Mouse (Mus musculus): Measurements from ENCODE around the gene Ccdc9. TPM values are rescaled to one million over a fixed set of nuclear protein-coding genes. Genes with fewer than 3 reads are reported as not detected.

Gene Ccdc9
- 14.2 and 24.9 TPM in 2 replicates for polyA plus RNA-seq (2012; rRNA removed)

- Histone ChIP-seq H3K4me1 (ENCODE audit: control insufficient read depth, insufficient read depth, insufficient read length, low read length) (no peaks in the 10 kb centered on the region), H3K27me3 (ENCODE audit: control insufficient read depth, insufficient read depth, low read length) (no peaks in the 10 kb centered on the region), H3K4me3 (ENCODE audit: low read depth, low read length) (peak within 1 kb of the TSS; percentile 76), H3K36me3 (ENCODE audit: control insufficient read depth, insufficient read depth, low read length) (peaks cover 28% of the 10 kb centered on the region), H3K27ac (ENCODE audit: insufficient read depth, low read depth, low read length) (peak within 1 kb of the TSS; percentile 56)
- TF ChIP-seq POLR2A (IDR thresholded peaks at IDR 0.05; ENCODE audit: low read depth, low read length), result no peak; the same call in none of the 2 replicates
- no peak for TF ChIP-seq CTCF (IDR thresholded peaks at IDR 0.05; ENCODE audit: extremely low read depth, insufficient read length, insufficient replicate concordance, low read depth, low read length)
- WGBS, result 2% methylated on average over 70 of the region's 70 CpGs
Observed at GRCm38 (mm10) chr7:16286026-16286961, at the start of gene Ccdc9. Gene Ccdc9, minus strand, starts transcription at chr7:16286795.

- 80% methylated on average over 3 of the region's 3 CpGs for WGBS
- Histone ChIP-seq H3K27me3 (ENCODE audit: control insufficient read depth, insufficient read depth, low read length) (no peaks in the 10 kb centered on the region), H3K36me3 (ENCODE audit: control insufficient read depth, insufficient read depth, low read length) (peaks cover 22% of the 10 kb centered on the region), H3K27ac (ENCODE audit: insufficient read depth, low read depth, low read length) (no peak overlapping the region), H3K4me3 (ENCODE audit: low read depth, low read length) (no peak overlapping the region), H3K4me1 (ENCODE audit: control insufficient read depth, insufficient read depth, insufficient read length, low read length) (peaks cover 3% of the 10 kb centered on the region; the same call in 1 of the 2 replicates)
- TF ChIP-seq CTCF (IDR thresholded peaks at IDR 0.05; ENCODE audit: extremely low read depth, insufficient read length, insufficient replicate concordance, low read depth, low read length), result no peak
- no peak for TF ChIP-seq POLR2A (IDR thresholded peaks at IDR 0.05; ENCODE audit: low read depth, low read length)
Observed at GRCm38 (mm10) chr7:16329146-16329545, 42.6 kb upstream of the Ccdc9 start.

GRCm38 (mm10) chr7:16326607-16326971 is 40.0 kb upstream of the Ccdc9 start:
- Histone ChIP-seq H3K4me3 (ENCODE audit: low read depth, low read length) (no peak overlapping the region), H3K27me3 (ENCODE audit: control insufficient read depth, insufficient read depth, low read length) (no peaks in the 10 kb centered on the region), H3K27ac (ENCODE audit: insufficient read depth, low read depth, low read length) (no peak overlapping the region), H3K4me1 (ENCODE audit: control insufficient read depth, insufficient read depth, insufficient read length, low read length) (peaks cover 5% of the 10 kb centered on the region; the same call in 1 of the 2 replicates), H3K36me3 (ENCODE audit: control insufficient read depth, insufficient read depth, low read length) (peaks cover 16% of the 10 kb centered on the region)
- TF ChIP-seq POLR2A (IDR thresholded peaks at IDR 0.05; ENCODE audit: low read depth, low read length), result no peak
- TF ChIP-seq CTCF (IDR thresholded peaks at IDR 0.05; ENCODE audit: extremely low read depth, insufficient read length, insufficient replicate concordance, low read depth, low read length), result no peak
- WGBS, result 97% methylated on average over 2 of the region's 2 CpGs

GRCm38 (mm10) chr7:16325920-16326606 is 39.5 kb upstream of the Ccdc9 start:
- H3K4me1 ChIP-seq (ENCODE audit: control insufficient read depth, insufficient read depth, insufficient read length, low read length), result peaks cover 10% of the 10 kb centered on the region; the same call in 1 of the 2 replicates
- 15% methylated on average over 8 of the region's 8 CpGs for WGBS
- no peak overlapping the region for H3K4me3 ChIP-seq (ENCODE audit: low read depth, low read length)
- H3K27ac ChIP-seq (ENCODE audit: insufficient read depth, low read depth, low read length), result no peak overlapping the region
- H3K27me3 ChIP-seq (ENCODE audit: control insufficient read depth, insufficient read depth, low read length), result no peaks in the 10 kb centered on the region
- peaks cover 16% of the 10 kb centered on the region for H3K36me3 ChIP-seq (ENCODE audit: control insufficient read depth, insufficient read depth, low read length)
- TF ChIP-seq CTCF (IDR thresholded peaks at IDR 0.05; ENCODE audit: extremely low read depth, insufficient read length, insufficient replicate concordance, low read depth, low read length), result peak; percentile 73; the same call in 1 of the 2 replicates
- TF ChIP-seq POLR2A (IDR thresholded peaks at IDR 0.05; ENCODE audit: low read depth, low read length), result no peak; the same call in 1 of the 2 replicates

GRCm38 (mm10) chr7:16324661-16325060 is 38.1 kb upstream of the Ccdc9 start:
- no peak for TF ChIP-seq CTCF (IDR thresholded peaks at IDR 0.05; ENCODE audit: extremely low read depth, insufficient read length, insufficient replicate concordance, low read depth, low read length)
- TF ChIP-seq POLR2A (IDR thresholded peaks at IDR 0.05; ENCODE audit: low read depth, low read length), result no peak
- Histone ChIP-seq H3K4me1 (ENCODE audit: control insufficient read depth, insufficient read depth, insufficient read length, low read length) (peaks cover 10% of the 10 kb centered on the region; the same call in 1 of the 2 replicates), H3K27me3 (ENCODE audit: control insufficient read depth, insufficient read depth, low read length) (no peaks in the 10 kb centered on the region), H3K36me3 (ENCODE audit: control insufficient read depth, insufficient read depth, low read length) (peaks cover 9% of the 10 kb centered on the region), H3K4me3 (ENCODE audit: low read depth, low read length) (no peak overlapping the region), H3K27ac (ENCODE audit: insufficient read depth, low read depth, low read length) (no peak overlapping the region)
- 88% methylated on average over 7 of the region's 7 CpGs for WGBS

- WGBS, result 70% methylated on average over 6 of the region's 6 CpGs
- H3K27ac ChIP-seq (ENCODE audit: insufficient read depth, low read depth, low read length), result no peak overlapping the region
- H3K4me3 ChIP-seq (ENCODE audit: low read depth, low read length), result no peak overlapping the region
- TF ChIP-seq POLR2A (IDR thresholded peaks at IDR 0.05; ENCODE audit: low read depth, low read length) (no peak), CTCF (IDR thresholded peaks at IDR 0.05; ENCODE audit: extremely low read depth, insufficient read length, insufficient replicate concordance, low read depth, low read length) (no peak)
- no peaks in the 10 kb centered on the region for H3K27me3 ChIP-seq (ENCODE audit: control insufficient read depth, insufficient read depth, low read length)
- peaks cover 9% of the 10 kb centered on the region; the same call in 1 of the 2 replicates for H3K4me1 ChIP-seq (ENCODE audit: control insufficient read depth, insufficient read depth, insufficient read length, low read length)
- H3K36me3 ChIP-seq (ENCODE audit: control insufficient read depth, insufficient read depth, low read length), result no peaks in the 10 kb centered on the region; the same call in 1 of the 2 replicates
Observed at GRCm38 (mm10) chr7:16320479-16320878, 33.9 kb upstream of the Ccdc9 start.
